Mouse (Mus musculus) ovary, postnatal 10 days (tissue): ENCODE measurements around the gene Ciita.
A peak's percentile ranks its signal among the peaks of the same experiment; 100 is the strongest.

Experiments
- DNase-seq: peaks from one replicate; pipeline ENCODE4 v3.0.0; 2022; ENCODE audit warnings: low spot score

Ciita gene

DNA sequence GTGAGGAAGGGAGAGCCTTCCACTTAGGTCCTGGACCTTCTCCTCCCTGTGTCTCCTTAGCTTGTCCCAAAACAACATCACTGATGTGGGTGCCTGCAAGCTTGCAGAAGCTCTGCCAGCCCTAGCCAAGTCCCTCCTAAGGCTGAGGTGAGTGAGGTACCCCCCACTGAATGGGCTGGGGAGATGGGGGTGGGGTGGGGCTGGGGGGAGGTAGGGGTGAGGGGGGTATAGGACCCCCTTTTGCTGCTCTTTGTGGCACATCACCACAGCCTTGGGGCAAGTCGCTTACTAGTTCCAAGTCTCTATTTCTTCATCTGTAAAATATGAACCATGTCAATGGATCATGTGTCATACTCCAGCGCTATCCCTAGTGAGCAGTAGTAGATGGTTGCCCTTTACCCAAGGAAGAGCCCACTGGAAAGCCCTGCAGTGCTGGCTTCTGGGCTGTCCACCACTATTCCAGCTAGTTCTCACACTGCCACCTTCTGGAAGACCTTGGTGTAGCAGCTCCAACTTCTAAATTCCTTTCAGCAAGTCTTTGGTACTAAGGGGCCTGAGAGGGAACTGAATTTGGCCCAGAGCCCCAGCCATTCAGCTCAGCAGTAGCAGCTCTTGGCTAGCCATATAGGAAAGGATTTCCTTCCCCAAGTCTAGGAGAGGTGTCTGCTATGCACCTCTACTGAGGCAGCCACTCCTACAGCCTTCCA lies 41.2 kb downstream of the Ciita start:
- peak; percentile 61 for DNase-seq

DNA sequence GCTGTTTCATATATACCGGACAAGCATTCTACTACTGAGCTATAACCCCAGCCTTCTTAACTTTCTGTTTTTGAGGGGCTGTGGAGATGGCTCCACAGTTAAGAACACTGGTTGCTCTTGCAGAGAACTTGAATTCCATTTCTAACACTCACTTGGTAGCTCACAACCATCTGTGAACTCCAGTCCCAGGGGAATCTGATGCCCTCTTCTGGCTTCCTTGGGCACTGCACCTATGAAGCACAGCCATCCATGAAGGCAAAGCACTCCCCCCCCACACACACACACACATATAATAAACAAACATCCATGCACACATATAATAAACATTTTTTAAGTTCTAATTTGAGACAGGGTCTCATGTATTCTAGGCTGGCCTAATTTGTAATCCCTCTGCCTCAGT lies 43.0 kb downstream of the Ciita start:
- no peak for DNase-seq

- DNase-seq, result no peak
These were observed 43.8 kb downstream of the Ciita start for GRCm38 (mm10) chr16:10523650-10524049.

GRCm38 (mm10) chr16:10524866-10525609 lies 45.2 kb downstream of the Ciita start:
- no peak for DNase-seq

GRCm38 (mm10) chr16:10525610-10525980 lies 45.7 kb downstream of the Ciita start:
- no peak for DNase-seq

DNA sequence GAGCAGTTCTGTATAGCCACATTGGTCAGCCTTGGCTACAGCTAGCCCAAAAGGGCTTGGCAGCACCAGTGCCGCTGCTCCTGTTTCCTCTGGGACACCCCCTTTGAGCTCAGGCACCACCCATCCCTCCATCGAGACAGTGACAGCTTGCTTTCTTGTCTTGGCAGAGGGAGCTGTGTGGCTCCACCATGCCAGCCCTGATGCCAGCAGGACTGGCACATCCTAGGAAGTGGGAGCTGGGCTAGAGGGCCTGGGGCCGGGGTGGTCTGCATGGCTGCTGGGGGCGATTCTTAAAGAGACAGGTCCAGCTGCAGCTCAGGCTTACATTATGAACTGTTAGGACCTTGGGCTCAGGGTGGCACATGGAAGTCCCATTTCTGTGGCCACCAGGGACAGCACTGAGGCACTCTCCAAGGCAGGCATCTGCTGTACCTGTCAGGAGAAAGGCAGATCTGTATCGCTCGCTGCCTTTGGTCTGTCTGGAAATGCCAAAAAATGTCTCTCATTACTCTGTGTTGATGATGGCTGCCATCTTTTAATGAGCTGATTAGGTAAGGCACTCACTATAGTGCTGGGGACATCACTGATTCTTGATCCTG lies 47.3 kb downstream of the Ciita start:
- DNase-seq, result no peak

DNA sequence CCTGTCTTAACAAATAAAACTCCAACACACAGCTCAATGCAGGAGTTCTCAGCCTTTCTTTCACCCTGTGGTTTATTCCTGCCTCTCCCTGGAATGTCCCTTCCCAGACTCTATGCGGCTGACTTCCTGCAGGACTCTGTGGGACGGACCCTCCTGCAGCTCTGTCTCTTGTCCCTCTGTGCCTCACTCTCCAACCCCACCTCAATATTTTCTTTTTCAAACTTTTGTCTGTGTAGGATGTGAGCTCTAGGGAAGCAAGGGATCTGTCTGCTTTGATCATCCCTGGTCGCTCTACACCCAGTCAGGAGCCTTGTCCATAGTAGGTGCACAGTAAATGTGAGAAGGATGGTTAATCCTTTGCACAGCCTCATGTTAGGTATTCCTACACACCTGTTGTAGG lies 48.5 kb downstream of the Ciita start:
- no peak for DNase-seq

DNA sequence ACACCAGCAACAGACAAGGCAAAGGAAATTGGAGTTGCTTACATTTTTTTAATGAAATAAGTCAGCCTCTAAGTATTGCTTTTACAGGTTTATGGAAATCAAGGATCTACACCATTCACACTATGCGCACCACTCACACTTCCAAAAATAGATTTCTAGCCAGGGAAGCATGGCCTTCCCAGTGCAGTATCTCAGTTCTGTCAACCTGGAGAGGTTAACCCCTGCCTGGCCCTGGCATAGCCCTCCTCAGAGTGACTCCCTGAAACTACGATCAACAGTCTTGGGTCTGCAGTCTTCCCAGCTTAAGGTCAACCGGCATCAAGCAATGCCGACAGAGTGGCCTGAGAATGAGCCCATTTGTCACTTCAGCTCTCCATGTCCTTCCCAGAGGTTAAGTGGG lies 50.3 kb downstream of the Ciita start:
- no peak for DNase-seq

DNA sequence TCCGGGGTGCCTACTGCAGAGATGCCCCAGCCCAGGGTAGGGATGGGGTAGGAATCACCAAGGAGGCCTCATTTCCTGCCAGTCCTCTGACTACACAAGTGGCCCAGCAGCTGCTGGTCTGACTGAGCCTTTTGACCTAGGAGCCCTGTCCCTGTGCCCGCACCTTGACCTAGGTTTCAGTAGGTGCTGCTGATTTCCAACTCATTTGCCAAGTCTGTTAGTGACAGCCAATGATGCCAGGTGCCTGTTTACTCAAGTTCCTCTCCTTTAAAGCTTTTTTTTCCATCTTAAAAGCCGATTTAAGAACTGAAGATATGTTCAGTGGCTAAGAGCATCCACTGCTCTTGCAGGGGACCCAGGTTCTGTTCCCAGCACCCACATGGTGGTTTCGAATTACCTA lies 53.9 kb downstream of the Ciita start:
- no peak for DNase-seq

GRCm38 (mm10) chr16:10534567-10534966 lies 54.7 kb downstream of the Ciita start:
- DNase-seq, result no peak

GRCm38 (mm10) chr16:10536323-10536722 lies 56.5 kb downstream of the Ciita start:
- DNase-seq, result no peak

DNA sequence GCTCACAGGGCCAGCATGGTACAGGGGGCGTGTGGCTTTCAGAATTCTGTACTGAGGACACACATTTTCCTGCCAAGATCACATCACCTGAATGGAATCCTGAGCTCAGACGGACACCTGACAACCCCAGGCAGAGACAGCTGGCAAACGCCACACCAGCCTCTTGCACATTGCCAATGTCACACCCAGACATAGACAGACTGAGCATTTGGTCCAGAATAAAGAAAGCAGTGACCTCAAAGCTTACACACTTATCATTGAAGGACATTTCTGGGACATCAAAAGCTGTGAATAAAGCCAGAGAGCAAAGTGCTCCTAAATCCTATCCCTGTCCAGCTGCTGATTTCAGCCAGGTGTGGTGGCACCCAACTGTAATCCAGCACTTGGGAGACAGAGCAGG lies 57.1 kb downstream of the Ciita start:
- no peak for DNase-seq

- DNase-seq, result no peak
These were observed 61.1 kb downstream of the Ciita start for GRCm38 (mm10) chr16:10540763-10541597.

- no peak for DNase-seq
These were observed 61.7 kb downstream of the Ciita start for GRCm38 (mm10) chr16:10541598-10541930.

GRCm38 (mm10) chr16:10542266-10542665 lies 62.4 kb downstream of the Ciita start:
- peak; percentile 13 for DNase-seq

DNA sequence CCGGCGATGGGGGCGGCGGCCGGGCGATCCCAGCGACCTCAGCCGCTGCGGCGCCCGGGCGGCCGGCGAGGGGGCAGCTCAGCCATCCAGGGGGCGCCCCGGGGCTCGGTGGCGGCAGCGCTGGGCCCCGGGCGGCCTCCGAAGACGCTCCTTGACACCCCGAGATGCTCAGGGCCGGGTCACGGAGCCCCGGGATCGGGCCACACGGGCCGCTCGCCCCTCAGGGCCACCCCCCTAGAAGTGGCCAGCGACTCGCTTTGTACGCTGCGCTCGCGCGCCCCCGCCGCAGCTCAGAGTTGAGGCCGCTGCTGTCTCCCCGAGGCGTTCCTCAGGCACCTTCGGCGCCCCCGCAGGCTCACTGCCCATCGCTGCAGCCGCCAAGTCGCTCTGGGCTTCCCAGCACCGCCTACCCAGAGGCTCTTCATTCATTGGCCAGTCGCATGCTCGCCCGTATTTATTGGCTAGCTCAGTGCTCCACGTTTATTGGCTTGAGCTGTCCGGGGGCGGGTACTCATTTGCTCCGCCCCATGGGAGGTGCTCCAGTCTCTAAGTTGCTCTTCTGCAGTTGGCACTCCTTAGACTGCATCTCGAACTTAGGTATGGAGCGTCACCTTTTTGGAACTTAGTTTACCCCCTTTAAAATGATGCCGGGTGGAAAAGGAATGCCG lies 63.0 kb downstream of the Ciita start, which contains the start of gene Dexi:
Dexi (minus strand) TSS at position 357 of the 668 bp plus-strand sequence.
- DNase-seq, result peak; percentile 85

GRCm38 (mm10) chr16:10544995-10545622 lies 65.2 kb downstream of the Ciita start, which contains the start of gene Clec16a:
Gene Clec16a, plus strand, starts transcription at chr16:10545339.
- peak; percentile 77 for DNase-seq

DNA sequence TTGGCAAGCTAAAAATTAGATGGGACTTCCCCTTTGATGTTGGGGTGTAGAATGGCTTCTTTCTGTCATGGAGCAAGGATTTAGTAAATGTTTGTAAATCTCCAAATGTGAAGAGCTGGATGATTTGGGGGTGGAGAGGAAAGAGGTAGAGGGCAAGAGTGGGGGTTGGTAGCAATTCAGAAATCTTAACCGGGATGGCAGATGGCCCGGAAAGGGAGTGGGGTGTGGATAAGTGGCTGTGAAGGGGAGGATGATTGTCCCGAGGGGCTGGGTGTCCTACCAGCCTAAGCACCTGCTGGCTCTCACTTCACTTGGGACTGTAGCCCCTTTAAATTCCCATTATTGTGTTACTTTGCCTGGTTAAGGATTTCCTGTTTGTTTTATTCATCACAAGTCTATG lies 67.0 kb downstream of the Ciita start:
- DNase-seq, result no peak

- DNase-seq, result no peak
These were observed 69.1 kb downstream of the Ciita start for GRCm38 (mm10) chr16:10548938-10549337.

- DNase-seq, result no peak
These were observed 69.7 kb downstream of the Ciita start for GRCm38 (mm10) chr16:10549600-10549999.

DNA sequence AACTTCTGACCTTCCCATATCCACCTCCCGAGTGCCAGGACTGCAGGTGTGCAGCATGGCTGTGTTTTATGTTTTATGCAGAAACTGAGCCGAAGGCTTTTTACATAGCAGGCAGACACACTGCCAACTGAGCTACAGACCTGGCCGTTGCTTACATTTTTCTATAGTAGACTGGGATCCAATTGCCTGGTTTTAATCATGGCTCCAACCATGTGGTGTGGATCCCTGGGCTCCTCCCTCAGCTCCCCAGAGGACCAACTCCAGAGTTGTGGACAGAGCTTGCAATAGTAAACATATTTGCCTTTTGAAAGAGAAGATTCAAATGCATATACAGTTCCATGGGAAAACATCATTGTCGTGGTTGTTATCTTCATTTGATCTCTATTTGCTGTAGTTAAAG lies 71.7 kb downstream of the Ciita start:
- DNase-seq, result no peak
